In genomic region chr4:82504284-82505120, GRCm38 (mm10) we compare ENCODE assay signal across 8 mouse cellular contexts.
DNase-seq lines count a peak whose midpoint lies in the region; ATAC-seq and TF ChIP-seq lines count a peak whose summit lies in the region.

No protein-coding gene starts in this region.

- H3K9ac ChIP-seq in heart, embryonic 14.5 days (ENCODE audit: low read length): peak overlapping the region; percentile 100
- H3K9ac ChIP-seq in kidney, postnatal 0 days (ENCODE audit: low read depth, low read length): peak overlapping the region; percentile 83
- peak overlapping the region; percentile 92 for H3K9ac ChIP-seq in midbrain, embryonic 14.5 days (replicated peaks; ENCODE audit: low read length)

- WGBS in heart, embryonic 14.5 days: under 1% methylated on average over 62 of the region's 62 CpGs
- WGBS in kidney, postnatal 0 days: under 1% methylated on average over 62 of the region's 62 CpGs
- WGBS in midbrain, embryonic 14.5 days: under 1% methylated on average over 62 of the region's 62 CpGs

- peak; percentile 41 for DNase-seq in ES-CJ7 (ENCODE audit: low read depth, low spot score)
- DNase-seq in embryo, embryonic 9.5 days (ENCODE audit: extremely low spot score): peak; percentile 75
- peak; percentile 64 for DNase-seq in kidney, postnatal 0 days (ENCODE audit: low spot score)
- peak; percentile 73 for DNase-seq in midbrain, embryonic 14.5 days
- no peak for DNase-seq in spleen, postnatal 10 days (ENCODE audit: low spot score in 2 of 2)
- no peak for DNase-seq in left cerebral cortex, adult 9 months (ENCODE audit: low spot score in 2 of 2)

- no peaks in the 10 kb centered on the region for H3K9me3 ChIP-seq in heart, embryonic 14.5 days (ENCODE audit: control insufficient read depth, low read length)
- H3K9me3 ChIP-seq in kidney, postnatal 0 days (replicated peaks; ENCODE audit: low read length): no peaks in the 10 kb centered on the region
- H3K9me3 ChIP-seq in midbrain, embryonic 14.5 days (ENCODE audit: control insufficient read depth, low read length): no peaks in the 10 kb centered on the region

- H3K79me2 ChIP-seq in C2C12 (ENCODE audit: control insufficient read depth, insufficient read depth): peaks cover 54% of the 10 kb centered on the region

- TF ChIP-seq CTCF in C2C12 (IDR thresholded peaks at IDR 0.05; ENCODE audit: control insufficient read depth, insufficient read depth, insufficient read length): no peak
- 0 out of 2 replicates have a peak, but pooled peaks have one; percentile 2 for TF ChIP-seq CTCF in kidney, postnatal 0 days (IDR thresholded peaks at IDR 0.05; ENCODE audit: low read depth)

- peak overlapping the region; percentile 80 for H3K4me3 ChIP-seq in C2C12 (ENCODE audit: insufficient read depth, poor library complexity, severe bottlenecking)
- peak overlapping the region; percentile 93 to 96 for H3K4me3 ChIP-seq in heart, embryonic 14.5 days (ENCODE audit: control insufficient read depth in 1 of 2, insufficient read depth in 1 of 2, low read depth in 1 of 2, low read length in 2 of 2)
- H3K4me3 ChIP-seq in kidney, postnatal 0 days (replicated peaks; ENCODE audit: low read depth, low read length): peak overlapping the region; percentile 77
- H3K4me3 ChIP-seq in midbrain, embryonic 14.5 days (replicated peaks; ENCODE audit: low read depth, low read length): peak overlapping the region; percentile 72

- peaks cover 6 to 17% of the 10 kb centered on the region in 2 experiments for H3K4me1 ChIP-seq in heart, embryonic 14.5 days (ENCODE audit: control insufficient read depth in 2 of 2, insufficient read depth in 2 of 2, low read length in 2 of 2)
- 0 out of 2 replicates have a peak, but pooled peaks cover 4% of the 10 kb centered on the region for H3K4me1 ChIP-seq in kidney, postnatal 0 days (replicated peaks; ENCODE audit: insufficient read depth, low read length)
- 0 out of 2 replicates have a peak, but pooled peaks cover 5% of the 10 kb centered on the region for H3K4me1 ChIP-seq in midbrain, embryonic 14.5 days (ENCODE audit: control insufficient read depth, insufficient read depth, low read length)

- H3K27me3 ChIP-seq in C2C12 (ENCODE audit: control insufficient read depth, insufficient read depth, insufficient read length): no peaks in the 10 kb centered on the region
- no peaks in the 10 kb centered on the region for H3K27me3 ChIP-seq in heart, embryonic 14.5 days (ENCODE audit: control insufficient read depth, insufficient read depth, low read length)
- H3K27me3 ChIP-seq in kidney, postnatal 0 days (ENCODE audit: insufficient read depth, low read length): no peaks in the 10 kb centered on the region; the same call in 1 of the 2 replicates
- peaks cover 3% of the 10 kb centered on the region; the same call in 1 of the 2 replicates for H3K27me3 ChIP-seq in midbrain, embryonic 14.5 days (ENCODE audit: control insufficient read depth, insufficient read depth, low read length)

- H3K79me3 ChIP-seq in C2C12 (ENCODE audit: low read depth): peaks cover 51% of the 10 kb centered on the region

- peaks cover 4% of the 10 kb centered on the region for H3K36me3 ChIP-seq in C2C12 (ENCODE audit: control insufficient read depth, insufficient read depth)
- H3K36me3 ChIP-seq in heart, embryonic 14.5 days (ENCODE audit: control insufficient read depth, insufficient read depth, low read length): no peaks in the 10 kb centered on the region
- H3K36me3 ChIP-seq in kidney, postnatal 0 days (ENCODE audit: insufficient read depth, low read length): no peaks in the 10 kb centered on the region
- H3K36me3 ChIP-seq in midbrain, embryonic 14.5 days (ENCODE audit: control insufficient read depth, insufficient read depth, low read length): no peaks in the 10 kb centered on the region

- peak overlapping the region; percentile 99 to 100 for H3K27ac ChIP-seq in heart, embryonic 14.5 days (replicated peaks in 1 of 2; ENCODE audit: control insufficient read depth in 1 of 2, insufficient read depth in 1 of 2, low read depth in 2 of 2, low read length in 2 of 2)
- peak overlapping the region; percentile 99 for H3K27ac ChIP-seq in kidney, postnatal 0 days
- peak overlapping the region; percentile 96 for H3K27ac ChIP-seq in midbrain, embryonic 14.5 days (replicated peaks; ENCODE audit: low read depth, low read length)

- no peak for ATAC-seq in heart, embryonic 14.5 days (ENCODE audit: insufficient number of reproducible peaks, insufficient read depth, low FRiP score, low read depth)
- ATAC-seq in kidney, postnatal 0 days (replicated peaks; ENCODE audit: low FRiP score, low read depth): no peak
- no peak for ATAC-seq in midbrain, embryonic 14.5 days (ENCODE audit: low FRiP score, low TSS enrichment)

- peak overlapping the region; percentile 90 for H3ac ChIP-seq in C2C12 (ENCODE audit: control insufficient read depth, insufficient read length, low read depth)

- peak overlapping the region; percentile 97 for H3K4me2 ChIP-seq in heart, embryonic 14.5 days (ENCODE audit: low read length)
- peak overlapping the region; percentile 87 for H3K4me2 ChIP-seq in kidney, postnatal 0 days (ENCODE audit: low read length)
- peak overlapping the region; percentile 98 for H3K4me2 ChIP-seq in midbrain, embryonic 14.5 days (ENCODE audit: low read length)

TF ChIP-seq in C2C12, 6 proteins besides CTCF, POLR2A, EP300 and RAD21:
- TF ChIP-seq MYOD1 (IDR thresholded peaks at IDR 0.05; ENCODE audit: control insufficient read depth, insufficient read length, low read depth) (no peak), FOSL1 (IDR thresholded peaks at IDR 0.05; ENCODE audit: insufficient read depth, low read length, poor library complexity, severe bottlenecking) (no peak), CEBPB (IDR thresholded peaks at IDR 0.05; ENCODE audit: low read depth) (no peak), USF1 (IDR thresholded peaks at IDR 0.05; ENCODE audit: low read depth) (no peak), MYOG (IDR thresholded peaks at IDR 0.05; ENCODE audit: control insufficient read depth, extremely low read depth, insufficient read length) (no peak), MAX (IDR thresholded peaks at IDR 0.05) (no peak)
TF ChIP-seq in C2C12: peak in this region for 0.

Comparison
In these comparisons a context has a peak if more than half of its experiments do, and no peak if none do; other contexts are left out.
1. DNase-seq: peak in ES-CJ7 (single experiment), embryo, embryonic 9.5 days (single experiment), kidney, postnatal 0 days (single experiment) and midbrain, embryonic 14.5 days (single experiment); none in spleen, postnatal 10 days (0 of 2) and left cerebral cortex, adult 9 months (0 of 2).
2. Peak in every context shown above with its lines, with median percentiles within 50 percentile points of each other: H3K4me3 ChIP-seq, H3K27ac ChIP-seq, H3K4me2 ChIP-seq and H3K9ac ChIP-seq.